Mouse (Mus musculus) ES-Bruce4 (cell line): ENCODE measurements at regions not wholly inside any gene's neighbourhood (a gene's known extent, or its start where the extent isn't known, plus 50 kb on each side); places are given as distances from the start of the nearest gene placed in this dataset.

Experiments used
- CTCF ChIP-seq: IDR thresholded peaks from one replicate; pipeline ENCODE4 v1.8.1; 2011; ENCODE audit warnings: low read depth, low read length
- POLR2A ChIP-seq: IDR thresholded peaks from one replicate; pipeline ENCODE4 v1.8.1; 2011; ENCODE audit warnings: low read length; ENCODE audit not compliant: insufficient read depth

GRCm38 (mm10) chr3:156406136-156406535, 155.5 kb upstream of the Negr1 start:
- TF ChIP-seq POLR2A (no peak), CTCF (no peak)
